Mouse (Mus musculus): Measurements from ENCODE around the gene Camta1.

GRCm38 (mm10) chr4:151895624-151896023, 33.9 kb upstream of the Camta1 start:
- TF ChIP-seq CTCF (IDR thresholded peaks at IDR 0.05; ENCODE audit: low read depth, low read length): no peak
- TF ChIP-seq POLR2A (IDR thresholded peaks at IDR 0.05; ENCODE audit: extremely low read depth, insufficient read depth, low read length): no peak

Data from liver, adult 2 months (tissue).